Mouse (Mus musculus) limb, embryonic 10.5 days (tissue): ENCODE results near the gene Orc3. TPM values are rescaled to one million over a fixed set of nuclear protein-coding genes. Genes with fewer than 3 reads are reported as not detected.

ENCODE experiments used
- DNase-seq: peaks from one replicate; pipeline ENCODE4 v3.0.0-alpha.2; 2017; ENCODE audit warnings: low spot score
- H3K27ac ChIP-seq: fragments of 300-500 bp; sonication (generic); 2 replicates; pipeline ENCODE4 v1.5.1; 2016; ENCODE audit warnings: mild to moderate bottlenecking
- H3K27me3 ChIP-seq: fragments of 300-500 bp; sonication (generic); 2 replicates; pipeline ENCODE4 v1.6.1; 2016; ENCODE audit warnings: low read depth, mild to moderate bottlenecking; ENCODE audit not compliant: poor library complexity, severe bottlenecking
- H3K36me3 ChIP-seq: fragments of 300-500 bp; sonication (generic); 2 replicates; pipeline ENCODE4 v1.6.1; 2016; ENCODE audit warnings: mild to moderate bottlenecking, moderate library complexity
- H3K4me1 ChIP-seq: fragments of 300-500 bp; sonication (generic); 2 replicates; pipeline ENCODE4 v1.6.1; 2016
- H3K4me3 ChIP-seq: fragments of 300-500 bp; sonication (generic); 2 replicates; pipeline ENCODE4 v1.5.1; 2016; ENCODE audit warnings: mild to moderate bottlenecking, moderate library complexity
- H3K9me3 ChIP-seq: fragments of 300-500 bp; sonication (generic); replicated peaks from 2 replicates; pipeline ENCODE4 v1.6.1; 2016; ENCODE audit warnings: mild to moderate bottlenecking
- WGBS: fragments of 180-500 bp; shearing (Covaris S2); methylation state at CpG from one replicate; pipeline ENCODE4 v1.1.7; 2016; 5-methylcytosine and 5-hydroxymethylcytosine counted together
- polyA plus RNA-seq: library from polyadenylated mRNA; unstranded; fragments of >200 nt; fragmentation: Nextera tagmentation; extraction: Ambion mirVana; gene quantifications from 2 replicates; pipeline ENCODE4 v1.2.1, GENCODE M21; 2016

Orc3 gene
- polyA plus RNA-seq, 1 experiment from 2014 or later: 106 TPM

DNA sequence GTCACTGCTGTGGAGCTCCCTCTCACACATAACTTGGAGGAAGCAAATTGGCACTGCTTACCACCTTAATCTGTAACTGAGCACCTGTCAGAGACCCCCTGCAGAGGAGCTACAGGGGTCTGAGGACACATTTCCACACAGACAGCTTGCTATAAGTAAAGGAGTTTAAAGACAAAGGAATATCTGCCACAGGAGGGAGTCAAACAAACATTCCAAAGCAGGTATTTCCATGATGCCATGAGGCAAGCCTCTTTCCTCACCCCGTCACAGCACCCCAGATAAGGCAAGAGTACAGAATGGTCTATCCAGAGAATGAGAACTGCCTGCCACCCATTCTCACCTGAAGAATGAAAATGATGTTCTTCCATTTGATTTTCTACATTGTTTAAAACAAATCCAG lies 35.5 kb downstream of the Orc3 start:
- Histone ChIP-seq H3K36me3 (peaks cover 96% of the 10 kb centered on the region), H3K4me1 (no peaks in the 10 kb centered on the region), H3K27ac (no peak overlapping the region), H3K27me3 (no peaks in the 10 kb centered on the region), H3K9me3 (no peaks in the 10 kb centered on the region), H3K4me3 (no peak overlapping the region)
- DNase-seq: no peak
- WGBS: 94% methylated on average over 1 of the region's 1 CpGs

DNA sequence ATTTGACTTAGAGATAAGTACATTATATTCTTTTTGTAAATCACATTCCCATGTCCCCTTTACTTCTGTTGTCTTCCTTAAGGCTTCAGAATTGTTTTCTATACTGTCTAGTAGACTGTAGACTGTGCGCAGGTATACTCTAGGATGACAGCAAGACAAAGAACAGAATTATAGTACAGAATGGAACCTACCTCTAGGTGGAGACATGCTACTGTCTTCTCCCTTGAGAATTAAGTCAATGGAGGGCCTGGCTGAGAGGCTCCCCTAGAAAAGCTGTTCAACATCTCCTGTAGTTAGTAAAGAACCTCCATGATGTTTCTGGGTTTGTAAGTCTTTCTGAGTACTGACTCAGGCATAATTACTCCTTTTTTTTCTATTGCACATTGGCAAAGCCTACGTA lies 37.7 kb downstream of the Orc3 start:
- Histone ChIP-seq H3K27ac (no peak overlapping the region), H3K4me3 (no peak overlapping the region), H3K4me1 (no peaks in the 10 kb centered on the region), H3K36me3 (peaks cover 96% of the 10 kb centered on the region), H3K9me3 (no peaks in the 10 kb centered on the region), H3K27me3 (no peaks in the 10 kb centered on the region)
- WGBS: 95% methylated on average over 2 of the region's 2 CpGs
- no peak for DNase-seq

DNA sequence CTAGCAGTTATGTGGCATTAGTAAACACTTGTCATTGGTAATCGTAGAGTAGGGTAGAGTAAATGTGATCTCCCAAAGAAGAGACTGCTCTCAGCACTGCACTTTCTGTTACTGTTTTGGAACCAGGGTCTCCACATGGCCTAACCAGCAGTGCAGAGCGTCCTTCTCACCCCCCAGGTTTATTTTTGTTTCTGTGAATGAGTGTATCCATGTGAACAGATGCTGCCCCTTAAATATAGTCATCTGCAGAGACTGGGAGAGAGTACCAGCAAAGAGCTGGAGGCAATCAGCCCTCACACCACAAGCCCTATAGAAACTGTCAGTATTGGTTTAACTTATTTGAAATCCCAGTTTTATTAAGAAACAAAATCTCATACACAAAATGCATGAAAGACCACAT lies 41.9 kb downstream of the Orc3 start:
- no peak overlapping the region for H3K4me3 ChIP-seq
- WGBS: 88% methylated on average over 2 of the region's 2 CpGs
- no peaks in the 10 kb centered on the region for H3K9me3 ChIP-seq
- H3K4me1 ChIP-seq: no peaks in the 10 kb centered on the region
- no peaks in the 10 kb centered on the region for H3K27me3 ChIP-seq
- DNase-seq: no peak
- H3K36me3 ChIP-seq: peaks cover 100% of the 10 kb centered on the region
- H3K27ac ChIP-seq: no peak overlapping the region

DNA sequence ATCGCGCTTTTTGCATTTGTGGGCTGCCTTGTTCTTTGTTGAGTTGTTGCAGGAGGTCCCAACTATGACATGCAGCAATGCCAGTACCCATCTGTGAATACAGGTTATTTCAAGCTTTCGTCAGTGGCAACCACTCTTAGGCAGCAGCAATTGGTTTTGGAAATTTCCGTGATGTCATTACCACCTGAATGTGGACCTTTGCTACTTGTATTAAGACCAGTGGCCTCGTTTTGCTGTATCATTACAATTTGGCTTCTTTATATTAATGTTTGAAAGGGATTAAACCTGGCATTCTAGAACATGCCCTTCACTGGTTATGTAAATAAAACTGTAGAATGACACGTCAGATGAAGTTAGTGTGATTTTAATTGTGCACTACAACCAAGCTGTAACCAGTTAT lies 48.5 kb downstream of the Orc3 start:
- no peaks in the 10 kb centered on the region for H3K9me3 ChIP-seq
- no peaks in the 10 kb centered on the region for H3K27me3 ChIP-seq
- 92% methylated on average over 6 of the region's 6 CpGs for WGBS
- no peak for DNase-seq
- H3K36me3 ChIP-seq: peaks cover 89% of the 10 kb centered on the region
- no peak overlapping the region for H3K27ac ChIP-seq
- H3K4me3 ChIP-seq: no peak overlapping the region
- H3K4me1 ChIP-seq: no peaks in the 10 kb centered on the region

- peak; percentile 59 for DNase-seq
- Histone ChIP-seq H3K4me1 (no peaks in the 10 kb centered on the region), H3K4me3 (no peak overlapping the region), H3K36me3 (peaks cover 37% of the 10 kb centered on the region), H3K9me3 (no peaks in the 10 kb centered on the region), H3K27ac (no peak overlapping the region), H3K27me3 (no peaks in the 10 kb centered on the region)
- WGBS: 58% methylated on average over 4 of the region's 4 CpGs
These were observed 53.8 kb downstream of the Orc3 start for GRCm38 (mm10) chr4:34560971-34561370.

- Histone ChIP-seq H3K27ac (no peak overlapping the region), H3K4me1 (peaks cover 16% of the 10 kb centered on the region)
- no peak for DNase-seq
These were observed 58.6 kb downstream of the Orc3 start for GRCm38 (mm10) chr4:34556183-34556582.

DNA sequence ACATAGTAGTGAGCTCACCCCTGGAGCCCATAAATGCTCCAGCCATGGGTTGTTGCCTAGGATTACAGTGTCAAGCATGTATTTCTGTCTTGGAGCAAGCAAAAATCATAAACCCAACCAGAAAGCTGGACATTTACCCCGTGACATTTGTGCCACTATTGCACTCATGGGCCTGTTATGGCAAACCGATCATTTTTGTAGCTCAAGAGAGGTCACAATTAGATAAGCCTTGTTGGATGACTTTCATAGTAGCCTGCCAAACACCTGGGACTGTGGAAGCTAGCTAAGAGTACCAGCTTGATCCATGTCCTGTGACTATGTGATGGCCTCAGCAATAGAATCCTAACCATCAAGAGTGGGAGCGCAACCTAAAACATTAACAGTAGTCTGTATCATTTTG lies 59.1 kb downstream of the Orc3 start:
- no peak for DNase-seq
- H3K36me3 ChIP-seq: peaks cover 14% of the 10 kb centered on the region
- WGBS: 94% methylated on average over 3 of the region's 3 CpGs
- H3K9me3 ChIP-seq: no peaks in the 10 kb centered on the region
- H3K4me3 ChIP-seq: no peak overlapping the region
- no peaks in the 10 kb centered on the region for H3K27me3 ChIP-seq
- no peak overlapping the region for H3K27ac ChIP-seq
- peaks cover 16% of the 10 kb centered on the region for H3K4me1 ChIP-seq

More at GRCm38 (mm10) chr4:34556183-34556582, 58.6 kb downstream of the Orc3 start:
- Histone ChIP-seq H3K27me3 (no peaks in the 10 kb centered on the region), H3K4me3 (no peak overlapping the region), H3K9me3 (no peaks in the 10 kb centered on the region), H3K36me3 (peaks cover 14% of the 10 kb centered on the region)

DNA sequence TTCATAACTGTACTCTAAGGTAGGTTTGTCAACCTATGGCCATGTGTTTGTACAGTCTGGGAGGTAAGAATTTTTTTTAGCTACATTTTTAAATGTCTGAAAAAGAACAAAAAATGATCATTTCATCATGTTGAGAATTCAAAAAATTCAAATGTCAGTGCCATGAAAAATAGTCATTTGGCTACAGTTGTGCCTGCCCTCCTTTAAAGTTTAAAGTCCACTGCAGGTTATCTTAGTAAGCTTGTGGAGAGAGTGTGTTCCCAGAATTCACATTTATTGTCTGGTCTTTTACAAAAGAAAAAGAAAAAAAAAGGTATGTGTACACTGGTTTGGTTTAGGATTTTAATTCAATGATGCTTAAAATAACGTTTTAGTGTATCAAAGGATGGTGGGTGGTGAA lies 60.1 kb downstream of the Orc3 start:
- H3K9me3 ChIP-seq: no peaks in the 10 kb centered on the region
- H3K36me3 ChIP-seq: peaks cover 14% of the 10 kb centered on the region
- no peaks in the 10 kb centered on the region for H3K27me3 ChIP-seq
- H3K4me1 ChIP-seq: peaks cover 18% of the 10 kb centered on the region
- no peak overlapping the region for H3K27ac ChIP-seq
- 68% methylated on average over 1 of the region's 1 CpGs for WGBS
- DNase-seq: no peak
- H3K4me3 ChIP-seq: no peak overlapping the region

DNA sequence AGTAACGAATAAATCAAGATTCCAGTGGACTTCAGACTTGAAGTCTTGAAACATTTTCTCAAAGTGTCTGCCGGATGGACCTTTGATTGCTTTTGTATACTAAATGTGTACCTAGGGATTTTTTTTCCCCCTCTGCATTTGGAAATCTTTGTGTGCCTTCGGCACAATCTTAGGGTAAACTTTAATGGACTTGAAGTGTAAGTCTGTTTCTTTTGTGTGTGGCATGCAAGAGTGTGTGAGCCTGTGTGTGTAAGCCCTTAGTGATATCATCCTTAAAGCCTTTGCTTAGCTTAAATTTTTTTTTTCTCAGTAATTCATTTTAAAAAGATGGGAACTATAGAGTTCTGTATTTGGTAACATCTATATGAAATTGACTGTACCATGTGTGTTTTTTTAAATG lies 62.8 kb downstream of the Orc3 start:
- DNase-seq: no peak
- H3K4me1 ChIP-seq: peaks cover 18% of the 10 kb centered on the region
- H3K27ac ChIP-seq: peak overlapping the region; percentile 99
- H3K4me3 ChIP-seq: peak overlapping the region; percentile 96
- WGBS: 33% methylated on average over 3 of the region's 3 CpGs
- H3K36me3 ChIP-seq: peaks cover 14% of the 10 kb centered on the region
- H3K9me3 ChIP-seq: no peaks in the 10 kb centered on the region
- no peaks in the 10 kb centered on the region for H3K27me3 ChIP-seq

DNA sequence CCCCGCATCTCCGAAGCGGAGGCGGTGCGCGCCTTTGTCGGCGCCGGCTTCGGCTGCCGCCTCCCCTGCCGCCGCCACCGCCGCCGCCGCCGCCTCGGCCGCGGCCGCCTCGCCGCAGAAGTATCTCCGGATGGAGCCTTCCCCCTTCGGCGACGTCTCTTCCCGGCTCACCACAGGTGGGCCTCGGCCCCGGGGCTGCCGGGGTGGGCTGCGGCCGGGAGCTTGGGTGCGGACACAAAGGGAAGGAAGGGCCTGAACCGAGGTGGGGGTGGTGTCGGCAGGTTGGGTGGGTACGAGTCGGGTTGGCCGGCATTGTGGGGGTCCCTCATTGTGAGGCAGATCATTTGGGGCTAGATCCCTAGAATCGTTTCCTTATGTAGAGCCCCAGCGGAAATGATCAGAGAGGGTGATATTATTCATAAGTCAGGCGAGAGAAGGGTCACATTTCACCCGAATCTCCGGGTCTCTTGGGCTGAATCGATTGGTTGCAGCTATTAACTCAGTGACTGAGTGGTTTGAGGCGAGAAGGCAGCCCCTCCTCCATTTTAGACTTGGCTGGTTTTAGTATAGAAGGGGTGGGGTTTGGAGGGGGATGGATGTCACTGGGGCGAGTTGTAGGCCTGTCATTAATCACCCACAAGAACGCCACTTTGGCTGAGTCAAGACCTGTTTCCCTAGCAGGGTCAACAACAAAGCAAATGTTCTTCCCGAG lies 63.5 kb downstream of the Orc3 start:
- Histone ChIP-seq H3K36me3 (peaks cover 14% of the 10 kb centered on the region), H3K9me3 (no peaks in the 10 kb centered on the region), H3K27ac (peak overlapping the region; percentile 99), H3K4me1 (peaks cover 18% of the 10 kb centered on the region), H3K27me3 (no peaks in the 10 kb centered on the region), H3K4me3 (peak overlapping the region; percentile 96)
- peak; percentile 73 for DNase-seq
- under 1% methylated on average over 48 of the region's 50 CpGs for WGBS

DNA sequence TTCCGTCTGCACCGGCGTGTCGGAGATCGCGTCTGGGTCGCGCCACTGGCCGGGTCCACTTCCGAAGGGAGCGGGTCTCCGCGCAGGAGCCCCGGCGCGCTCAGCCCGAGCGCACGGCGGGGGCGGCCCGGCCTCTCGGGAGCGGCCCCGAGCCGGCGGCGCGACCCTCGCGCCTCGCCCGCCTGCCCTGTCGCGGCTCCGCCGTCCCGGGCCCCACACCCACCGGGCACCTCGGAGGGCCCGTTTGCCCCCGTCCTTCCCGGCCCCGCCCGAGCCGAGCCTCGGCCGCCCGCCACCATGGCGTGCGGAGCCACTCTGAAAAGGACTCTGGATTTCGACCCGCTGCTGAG lies 64.0 kb downstream of the Orc3 start, which contains the start of gene Akirin2:
Gene Akirin2, plus strand, starts transcription at position 190 of the 350 bp plus-strand sequence.
- Histone ChIP-seq H3K27ac (peak within 1 kb of the TSS; percentile 99), H3K27me3 (no peaks in the 10 kb centered on the region), H3K4me1 (peaks cover 18% of the 10 kb centered on the region), H3K36me3 (peaks cover 11% of the 10 kb centered on the region), H3K4me3 (peak within 1 kb of the TSS; percentile 96), H3K9me3 (no peaks in the 10 kb centered on the region)
- DNase-seq: no peak
- under 1% methylated on average over 43 of the region's 53 CpGs for WGBS

DNA sequence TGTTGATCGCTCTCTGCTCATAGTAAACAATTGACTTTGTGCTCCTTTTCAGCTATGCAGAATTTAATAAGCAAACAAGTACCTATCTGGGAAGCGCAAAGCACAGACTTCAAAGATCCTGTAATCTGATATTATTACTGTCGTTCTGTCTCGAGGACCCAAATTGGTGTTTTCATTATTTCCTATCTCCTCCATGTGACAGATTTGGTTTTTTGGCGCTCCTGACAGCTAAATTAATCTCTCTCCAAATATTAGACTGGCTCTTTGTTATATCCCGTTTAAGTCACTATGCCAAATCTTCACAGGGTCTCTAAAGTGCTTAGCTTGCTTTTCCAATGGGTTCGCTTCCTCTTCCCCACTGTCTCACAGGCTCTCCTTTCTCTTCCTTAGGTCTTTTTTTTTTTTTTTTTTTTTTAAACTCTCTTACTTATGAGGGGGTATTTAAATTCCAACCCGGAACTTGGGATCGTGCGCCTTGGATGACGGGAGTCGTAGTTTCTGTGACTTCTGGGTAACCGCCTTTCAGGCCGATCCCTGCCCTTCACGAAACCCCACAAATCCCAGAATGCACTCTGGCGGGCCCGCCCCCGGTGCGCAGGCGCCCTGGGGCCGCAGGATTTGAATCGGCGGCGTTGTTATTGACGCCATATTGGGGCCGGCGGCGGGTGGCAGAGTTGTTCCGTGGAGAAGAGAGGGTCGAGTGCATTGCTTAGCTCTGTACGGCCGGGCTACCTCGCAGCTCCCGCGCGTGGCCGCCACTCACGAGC lies 64.6 kb downstream of the Orc3 start:
- Histone ChIP-seq H3K4me1 (peaks cover 18% of the 10 kb centered on the region), H3K9me3 (no peaks in the 10 kb centered on the region), H3K36me3 (peaks cover 5% of the 10 kb centered on the region), H3K27me3 (no peaks in the 10 kb centered on the region), H3K4me3 (peak overlapping the region; percentile 96), H3K27ac (peak overlapping the region; percentile 99)
- peak; percentile 96 for DNase-seq
- WGBS: 3% methylated on average over 38 of the region's 38 CpGs

- no peak for DNase-seq
- Histone ChIP-seq H3K27me3 (no peaks in the 10 kb centered on the region), H3K4me3 (no peak overlapping the region), H3K27ac (no peak overlapping the region), H3K9me3 (no peaks in the 10 kb centered on the region), H3K36me3 (no peaks in the 10 kb centered on the region), H3K4me1 (no peaks in the 10 kb centered on the region)
- 90% methylated on average over 6 of the region's 6 CpGs for WGBS
These were observed 84.8 kb downstream of the Orc3 start for GRCm38 (mm10) chr4:34529941-34530340.
